Mouse (Mus musculus) T-helper 17 cell (primary cell): ENCODE data around the gene Kcna1.

Source experiments
- in situ Hi-C, 2 experiments: fragments of 300-600 bp; cut with MboI, MseI; formaldehyde crosslinking; loops; 1 replicate in 1 of 2; 2 replicates in 1 of 2; pipeline ENCODE4 v1.15.1; 2025; ENCODE audit warnings: high pct_unique_total_duplicates in 2 of 2

Kcna1 gene

DNA sequence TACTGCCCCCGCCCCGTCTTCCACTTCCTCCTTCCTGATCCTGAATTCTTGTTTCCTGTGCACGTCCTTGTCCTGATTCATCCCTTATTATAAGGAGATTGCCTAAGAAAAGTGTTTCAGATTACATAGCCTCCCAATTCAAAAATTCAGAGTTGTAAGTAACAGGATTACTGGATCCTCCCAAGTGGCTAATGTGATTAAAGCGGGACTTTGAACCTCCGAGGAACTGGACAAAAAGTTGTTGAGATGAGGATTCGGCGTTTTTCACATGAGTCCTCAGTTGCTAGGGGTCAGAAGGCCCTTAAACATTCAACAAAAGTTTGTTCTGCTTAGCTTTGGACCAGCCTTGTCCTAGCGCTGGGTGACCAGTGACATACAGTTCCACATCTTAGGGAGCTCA, at the start of gene Kcna1:
Kcna1 (minus strand) TSS at position 4 of the 400 bp plus-strand sequence.
- in situ Hi-C loops, result no loop called here

- in situ Hi-C loops, result no loop called here
These were observed 40.9 kb upstream of the Kcna1 start for GRCm38 (mm10) chr6:126687120-126687519.

DNA sequence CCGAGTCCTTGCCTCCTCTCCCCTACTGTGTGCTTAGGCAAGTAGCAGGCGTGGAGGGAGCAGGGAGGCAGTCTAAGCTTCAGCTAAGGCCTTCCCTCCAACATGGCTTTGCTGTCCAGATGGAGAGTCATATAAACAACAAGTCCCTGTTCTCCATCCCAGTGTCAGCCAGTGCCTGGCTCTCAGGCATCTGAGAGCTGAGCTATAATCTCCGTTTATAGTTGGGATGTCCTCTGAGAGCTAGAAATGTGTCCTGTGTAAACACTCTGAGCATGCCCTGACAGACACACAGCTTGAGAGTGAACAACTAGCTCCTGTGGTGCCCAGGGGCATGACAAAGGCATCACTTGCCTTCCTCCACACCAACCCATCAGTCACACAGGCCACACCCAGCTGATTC, 39.0 kb upstream of the Kcna1 start:
- in situ Hi-C loops, result no loop called here

GRCm38 (mm10) chr6:126678961-126679360, 32.8 kb upstream of the Kcna1 start:
- in situ Hi-C loops, result no loop called here

GRCm38 (mm10) chr6:126667001-126667400, 20.8 kb upstream of the Kcna1 start:
- in situ Hi-C loops, result no loop called here

DNA sequence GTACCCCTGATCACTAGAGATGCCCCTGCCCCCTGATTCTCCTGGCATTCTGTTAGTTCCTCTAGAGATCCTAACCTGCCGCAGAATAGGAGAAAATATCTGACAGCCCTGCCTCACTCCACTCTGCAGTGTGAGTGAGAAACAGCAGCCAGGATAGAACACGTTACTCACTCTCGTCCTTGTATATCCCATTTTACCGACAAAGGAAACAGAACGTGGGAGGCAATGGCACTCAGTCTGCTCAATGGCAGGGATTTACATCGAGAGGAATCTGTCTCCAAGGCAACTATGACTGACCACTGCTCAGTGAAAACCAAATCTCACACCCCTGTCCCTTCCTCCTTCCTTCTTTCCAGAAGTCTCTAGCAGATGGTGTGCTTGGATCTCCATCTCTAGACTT, 19.9 kb upstream of the Kcna1 start:
- in situ Hi-C loops, result no loop called here

GRCm38 (mm10) chr6:126664569-126664968, 18.4 kb upstream of the Kcna1 start:
- in situ Hi-C loops, result no loop called here

- in situ Hi-C loops, result no loop called here
These were observed 11.6 kb upstream of the Kcna1 start for GRCm38 (mm10) chr6:126657646-126658394.

DNA sequence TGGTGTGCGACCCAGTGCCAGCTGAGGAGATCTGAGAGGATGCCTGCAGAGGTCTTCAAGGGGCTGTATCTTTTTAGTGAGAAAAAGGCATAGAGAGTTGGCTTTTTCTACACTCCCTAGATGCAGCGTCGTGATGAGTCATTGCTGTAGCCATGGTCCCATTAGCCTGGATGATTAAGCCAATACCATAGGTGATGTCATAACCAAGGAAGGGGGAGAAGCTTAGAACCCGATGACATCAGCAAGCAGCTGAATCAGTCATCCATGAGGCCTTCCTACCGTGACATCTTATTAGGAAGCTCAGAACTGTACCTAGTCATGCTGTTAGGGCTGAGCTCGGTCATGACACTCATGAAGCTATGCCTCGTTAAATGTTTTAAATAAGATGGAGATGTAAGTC, 7.4 kb upstream of the Kcna1 start:
- in situ Hi-C loops, result no loop called here

GRCm38 (mm10) chr6:126645644-126646358, 383 bp downstream of the Kcna1 start:
- in situ Hi-C loops, result no loop called here

GRCm38 (mm10) chr6:126645044-126645541, 1.1 kb downstream of the Kcna1 start:
- in situ Hi-C loops, result no loop called here

- in situ Hi-C loops, result no loop called here
These were observed 1.8 kb downstream of the Kcna1 start for GRCm38 (mm10) chr6:126644181-126645043.

DNA sequence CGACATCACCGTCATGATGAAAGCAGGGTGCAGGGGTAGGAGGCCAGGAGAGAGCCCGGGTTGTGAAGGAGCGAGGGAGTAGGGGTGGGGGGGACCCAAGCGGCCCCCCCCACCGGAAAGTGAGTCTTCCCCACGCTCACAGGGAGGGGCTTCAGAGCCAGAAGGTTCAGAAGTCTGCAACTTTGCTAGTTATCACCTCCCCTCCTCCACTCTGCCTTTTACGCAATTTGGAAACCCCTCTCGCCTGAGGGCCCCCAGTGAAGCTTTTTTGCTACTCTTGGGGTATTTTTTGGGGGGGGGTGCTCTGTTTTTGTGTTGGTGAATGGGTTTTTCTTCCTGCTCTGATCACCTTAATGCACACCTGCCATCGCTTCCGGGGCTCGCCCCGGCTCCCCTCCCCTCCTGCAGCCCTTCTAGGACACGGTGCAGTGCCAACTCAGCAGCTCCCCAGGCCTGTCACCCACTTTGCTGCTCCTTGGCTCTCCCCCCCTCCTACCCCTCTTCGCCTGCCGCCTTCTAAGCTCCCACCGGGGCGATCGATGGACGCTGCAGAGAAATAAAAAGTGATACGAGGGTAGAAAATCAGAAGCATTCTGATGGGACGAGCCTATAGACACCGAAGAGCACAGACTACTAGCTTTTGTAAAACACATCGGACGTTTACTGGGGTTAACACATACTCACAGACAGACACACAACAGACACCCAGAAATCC, 2.7 kb downstream of the Kcna1 start:
- in situ Hi-C loops, result no loop called here

- in situ Hi-C loops, result no loop called here
These were observed 3.3 kb downstream of the Kcna1 start for GRCm38 (mm10) chr6:126642856-126643321.

- in situ Hi-C loops, result no loop called here
These were observed 17.7 kb downstream of the Kcna1 start for GRCm38 (mm10) chr6:126628451-126628850.

DNA sequence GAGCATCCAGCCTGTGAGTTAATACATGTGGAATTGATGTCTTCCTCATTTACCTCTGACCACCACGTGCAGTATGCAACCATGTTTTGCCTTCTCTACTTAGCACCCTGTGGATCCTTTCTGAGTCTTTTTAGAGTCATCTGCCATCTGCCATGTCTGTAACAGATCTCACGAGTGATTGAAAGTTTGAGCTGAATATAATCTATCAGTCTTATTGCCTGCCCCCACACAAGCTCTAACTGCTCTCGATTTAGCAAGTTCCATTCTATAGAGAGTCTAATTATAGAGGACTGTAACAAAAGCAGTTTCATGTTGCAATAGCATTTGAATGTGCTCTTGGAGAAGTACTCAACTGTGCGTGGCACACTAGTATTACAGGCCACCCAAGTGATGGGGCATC, 27.7 kb downstream of the Kcna1 start:
- in situ Hi-C loops, result no loop called here

DNA sequence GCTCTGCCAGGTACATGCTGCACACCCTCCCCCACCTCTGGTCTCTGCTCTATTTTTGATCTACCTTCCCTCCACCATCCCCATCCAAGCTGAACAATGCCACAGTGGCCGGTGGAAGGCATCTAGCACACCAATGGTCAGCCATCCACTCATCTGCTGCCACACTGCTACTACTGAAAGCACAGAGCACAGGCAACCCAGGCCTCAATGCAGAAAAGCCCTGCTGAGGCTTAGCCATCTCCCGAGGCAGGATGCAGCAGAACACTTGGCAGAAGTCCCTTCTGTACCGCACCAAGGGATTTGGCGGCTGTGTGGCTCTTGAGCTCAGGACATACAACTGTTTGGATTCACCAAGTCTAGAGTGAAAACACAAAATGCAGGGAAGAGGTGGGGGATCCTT, 35.4 kb downstream of the Kcna1 start:
- in situ Hi-C loops, result no loop called here

DNA sequence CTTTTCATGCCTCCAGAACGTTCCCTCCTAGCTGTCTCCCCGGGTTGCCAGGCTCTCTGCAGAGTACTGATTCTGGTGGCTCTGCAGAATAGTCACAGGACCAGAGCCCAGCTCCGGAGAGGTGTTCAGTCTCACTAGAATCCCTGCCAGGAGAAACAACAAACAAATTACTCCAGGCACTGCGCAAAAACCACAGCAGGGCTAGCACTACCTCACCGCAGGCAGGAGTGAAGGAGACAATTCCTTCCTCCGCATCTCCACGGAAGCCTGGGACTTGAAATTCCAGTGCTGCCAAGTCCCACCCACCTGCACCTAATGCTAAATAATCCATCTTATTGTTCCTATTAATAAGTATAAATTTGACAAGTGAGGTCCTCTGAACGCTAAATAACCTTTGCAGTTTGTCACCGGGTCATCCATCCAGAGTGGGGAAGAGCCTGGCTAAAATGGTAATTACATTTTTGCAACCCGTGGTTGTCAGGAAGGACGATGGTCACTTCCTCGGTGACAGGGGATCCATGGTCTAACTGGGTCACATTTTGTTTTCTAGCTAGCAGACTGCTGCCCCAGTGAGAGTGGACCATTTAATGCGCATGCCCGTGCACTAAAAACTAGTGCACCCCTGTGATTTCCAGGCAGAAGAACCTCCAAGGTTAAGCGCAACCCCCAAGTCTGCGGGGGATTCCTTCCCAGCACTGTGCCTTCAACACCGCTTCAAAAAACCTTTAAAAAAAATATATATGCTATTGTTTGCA, 36.8 kb downstream of the Kcna1 start:
- in situ Hi-C loops, result no loop called here

DNA sequence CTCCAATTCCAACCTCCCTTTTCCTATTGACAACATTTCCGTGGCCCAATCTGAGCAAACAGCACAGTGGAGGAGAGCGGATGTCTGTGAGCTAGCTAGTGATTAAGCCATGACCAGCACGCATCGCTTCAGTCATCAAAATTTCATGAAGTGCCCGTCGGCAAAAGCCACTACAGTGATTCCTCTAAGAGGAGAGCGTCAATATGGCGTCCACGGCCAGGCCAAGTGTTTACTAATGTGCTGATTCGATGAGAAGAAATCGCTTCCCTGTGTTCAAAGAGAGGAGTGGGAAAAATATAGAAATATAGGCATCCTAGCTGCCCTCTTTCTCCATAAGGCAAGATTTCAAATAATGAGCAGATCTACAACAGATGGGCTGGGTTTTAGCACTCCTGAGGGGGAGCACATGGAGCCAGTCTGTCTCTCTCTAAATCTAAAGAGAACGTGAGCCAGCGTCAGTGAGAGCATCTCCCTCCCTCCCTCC, 44.3 kb downstream of the Kcna1 start:
- in situ Hi-C loops, result no loop called here
